Mouse (Mus musculus) kidney, adult 9 months (tissue): ENCODE measurements around the gene Sgce.
"Not testable (repeated sequence)": the region's sequence is repeated elsewhere in the genome, so short reads cannot be mapped to it uniquely, and the experiment has no call there.

Source experiments
- DNase-seq: peaks from one replicate; pipeline ENCODE4 v3.0.0; 2022

Sgce gene

DNA sequence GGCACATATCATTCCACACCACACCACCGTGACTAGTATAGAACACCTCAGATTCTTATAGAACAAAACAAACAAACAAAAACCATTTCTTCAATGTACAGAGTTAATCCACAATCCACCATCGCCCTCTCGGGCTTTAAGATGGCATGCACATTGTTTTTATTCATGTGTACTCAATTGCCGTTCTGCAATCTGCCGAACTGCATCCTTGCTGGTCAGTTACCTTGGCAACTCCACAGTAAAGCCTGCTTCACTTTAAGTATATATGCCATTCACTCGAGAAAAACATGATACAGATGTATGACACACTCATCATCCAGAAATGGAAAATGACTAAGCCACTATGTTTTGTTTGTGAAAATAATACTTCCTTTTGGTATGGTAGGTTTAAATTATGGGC, 24.9 kb downstream of the Sgce start:
- DNase-seq = no peak

DNA sequence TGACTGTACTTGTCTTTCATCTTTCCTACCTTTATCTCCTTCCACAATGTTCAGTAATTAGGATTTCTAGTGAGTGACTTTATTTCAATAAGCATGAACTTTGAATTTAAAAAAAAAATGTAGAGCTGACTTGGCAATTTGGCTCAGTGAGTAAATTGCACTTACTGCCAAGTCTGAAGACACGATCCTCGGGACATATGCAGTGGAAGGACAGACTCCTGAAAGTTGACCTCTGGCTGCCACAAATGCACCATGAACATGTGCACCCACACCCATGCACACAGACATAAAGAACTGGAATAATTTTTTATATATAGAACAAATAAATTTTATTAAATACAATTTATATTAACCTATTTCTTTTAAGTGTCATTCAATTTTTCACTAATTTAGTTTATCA, 29.7 kb downstream of the Sgce start:
- DNase-seq = no peak

DNA sequence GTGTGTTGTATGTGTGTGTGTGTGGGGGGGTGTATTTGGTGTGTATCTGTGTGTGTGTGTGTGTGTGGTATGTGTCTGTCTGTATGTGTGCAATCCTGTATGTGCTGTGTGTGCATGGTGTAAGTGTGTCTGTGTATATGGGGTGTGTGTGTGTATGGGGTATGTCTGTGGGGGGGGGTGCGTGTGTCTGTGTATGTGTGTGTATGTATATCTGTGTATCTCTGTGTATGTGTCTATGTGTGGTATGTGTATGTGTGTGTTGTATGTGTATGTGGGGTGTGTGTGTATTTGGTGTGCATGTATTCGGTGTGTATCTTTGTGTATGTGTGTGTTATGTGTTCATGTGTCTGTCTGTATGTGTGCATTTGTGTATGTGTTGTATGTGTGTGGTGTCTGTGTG, 30.8 kb downstream of the Sgce start:
- DNase-seq = no peak

DNA sequence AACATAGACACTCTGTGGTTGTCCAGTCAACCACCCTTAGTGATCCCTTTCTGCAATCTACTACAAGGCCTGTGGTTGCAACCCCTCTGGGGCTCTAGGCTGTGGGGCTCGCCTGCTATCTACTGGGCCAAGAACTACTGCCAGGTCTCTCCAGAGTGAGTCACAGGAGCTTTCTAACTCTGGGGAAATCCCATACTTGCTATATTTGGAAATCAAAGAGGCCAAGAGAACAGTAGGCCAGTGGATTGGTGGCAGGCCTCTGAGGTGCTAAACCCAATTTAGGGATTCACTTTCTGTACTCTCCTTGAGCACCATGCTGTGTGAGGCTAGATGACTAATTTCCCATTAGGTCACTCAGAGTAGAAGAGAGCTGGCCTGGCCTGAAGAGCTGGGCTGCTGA, 38.0 kb downstream of the Sgce start:
- no peak for DNase-seq

DNA sequence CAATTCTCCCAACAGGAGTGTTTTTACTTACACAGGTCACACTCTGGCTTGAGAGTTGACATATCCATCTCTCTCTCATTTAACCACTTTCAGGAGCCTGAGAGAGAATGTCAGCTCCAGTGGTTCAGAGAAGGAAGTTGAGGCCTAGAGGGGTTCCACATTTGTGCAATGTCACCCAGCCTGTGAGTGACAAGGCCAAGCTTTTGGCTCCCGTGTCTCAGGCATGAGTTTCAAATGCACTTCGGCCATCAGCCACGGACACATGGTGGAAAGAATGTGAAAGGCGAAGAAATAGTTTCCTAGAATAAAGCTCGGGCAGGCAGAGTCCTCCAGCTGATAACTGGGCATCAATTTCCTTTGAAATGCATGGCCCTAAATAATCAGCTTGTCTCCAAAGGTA, 40.6 kb downstream of the Sgce start:
- no peak for DNase-seq

DNA sequence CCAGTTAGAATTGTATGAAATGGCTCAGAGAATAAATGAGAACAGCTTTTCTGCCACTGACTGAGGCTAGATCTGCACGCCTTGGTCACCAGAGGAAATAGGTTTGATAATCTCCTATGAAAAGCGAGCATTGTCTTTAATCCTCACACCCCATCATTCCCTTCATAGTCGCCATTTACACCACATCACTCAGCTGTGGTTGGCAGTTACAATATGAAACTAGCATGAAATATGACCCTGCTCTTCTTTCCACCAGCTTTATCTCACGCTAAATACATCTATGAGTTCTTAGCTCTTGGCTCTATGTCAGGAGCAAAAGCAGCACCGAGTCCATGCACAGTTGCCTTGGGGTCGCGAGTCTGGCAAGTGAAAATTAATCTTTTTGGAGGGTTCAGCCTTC, 43.1 kb downstream of the Sgce start:
- DNase-seq = no peak

DNA sequence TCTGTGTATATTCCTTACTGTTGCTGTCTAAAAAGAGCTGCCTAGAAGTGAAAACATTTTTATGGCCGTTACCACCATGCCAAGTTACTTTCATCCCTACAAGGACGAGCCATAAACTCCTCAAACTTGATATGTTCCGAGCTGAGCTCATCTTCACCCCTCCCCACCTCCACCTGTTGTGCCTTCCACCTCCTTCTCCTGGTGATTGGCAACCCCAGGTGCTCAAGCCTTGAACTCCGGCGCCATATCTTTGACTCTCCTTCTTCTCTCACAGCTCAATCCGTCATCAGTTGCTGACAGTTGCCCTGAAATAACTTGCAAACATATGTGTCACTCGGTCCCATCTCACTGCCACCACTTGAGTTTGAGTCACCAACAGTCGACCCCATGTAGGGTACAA, 45.4 kb downstream of the Sgce start:
- no peak for DNase-seq

DNA sequence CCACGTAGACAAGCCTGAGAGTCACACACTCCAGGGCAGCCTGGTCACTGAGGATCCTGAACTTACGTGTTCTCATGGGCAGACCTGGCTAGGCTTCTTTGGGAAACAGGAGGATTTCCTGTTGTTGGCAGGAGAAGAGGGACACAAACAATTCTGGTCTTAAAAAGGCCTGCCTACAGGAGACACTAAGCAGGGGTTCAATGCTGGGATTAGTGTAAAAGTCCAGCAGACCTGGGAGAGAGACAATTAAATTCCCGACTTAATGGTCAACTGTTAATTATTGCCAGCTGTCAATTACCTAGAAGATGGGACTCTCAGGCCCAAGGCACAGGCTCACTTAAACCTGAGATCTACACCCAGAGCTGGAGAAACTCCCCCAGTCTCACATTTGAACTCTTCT, 51.2 kb downstream of the Sgce start:
- DNase-seq = no peak

DNA sequence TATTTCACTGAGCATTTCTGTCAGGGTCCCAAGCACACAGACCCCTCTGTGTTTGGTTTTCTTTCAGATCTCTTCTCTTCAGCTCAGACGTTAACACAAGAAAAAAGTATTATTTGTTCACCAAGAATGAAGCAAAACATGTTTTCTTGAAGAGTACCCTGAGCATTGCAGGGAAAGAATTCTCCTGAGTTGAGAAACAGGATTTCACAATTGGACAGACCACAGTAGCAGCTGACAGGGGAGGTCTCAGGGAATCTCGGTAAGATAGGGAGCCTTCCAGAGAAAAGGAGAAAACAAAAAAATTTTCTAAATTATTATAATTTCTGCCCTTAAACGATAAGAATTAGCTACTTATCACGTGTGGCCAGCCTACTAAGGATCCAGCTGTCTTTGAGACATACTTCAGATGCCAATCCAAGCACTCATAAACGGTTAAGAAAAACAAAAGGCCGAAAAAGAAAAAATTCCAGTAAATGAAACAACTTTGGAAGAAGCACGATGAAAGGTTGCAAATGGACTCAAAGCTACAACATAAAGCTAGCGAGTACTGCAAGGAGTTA, 52.3 kb downstream of the Sgce start:
- DNase-seq = no peak

DNA sequence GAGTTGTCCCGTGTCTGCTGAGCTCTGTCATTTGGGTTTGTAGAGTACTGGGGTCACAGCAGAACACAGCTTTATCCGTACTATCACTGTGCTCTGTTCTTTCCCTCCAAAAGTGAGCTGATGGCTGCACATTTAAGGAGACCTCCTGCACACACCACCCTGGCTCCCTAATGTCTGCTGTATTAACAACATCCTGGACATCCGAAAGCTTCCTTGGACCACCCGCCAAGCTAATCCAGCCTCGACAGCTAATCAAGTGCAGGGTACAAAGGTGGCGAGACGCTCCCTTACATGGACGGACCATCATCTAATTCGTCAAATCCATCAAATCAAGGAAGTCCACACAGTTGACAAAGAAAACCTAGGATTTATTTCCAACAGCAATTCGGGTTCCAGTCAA, 53.5 kb downstream of the Sgce start:
- no peak for DNase-seq

DNA sequence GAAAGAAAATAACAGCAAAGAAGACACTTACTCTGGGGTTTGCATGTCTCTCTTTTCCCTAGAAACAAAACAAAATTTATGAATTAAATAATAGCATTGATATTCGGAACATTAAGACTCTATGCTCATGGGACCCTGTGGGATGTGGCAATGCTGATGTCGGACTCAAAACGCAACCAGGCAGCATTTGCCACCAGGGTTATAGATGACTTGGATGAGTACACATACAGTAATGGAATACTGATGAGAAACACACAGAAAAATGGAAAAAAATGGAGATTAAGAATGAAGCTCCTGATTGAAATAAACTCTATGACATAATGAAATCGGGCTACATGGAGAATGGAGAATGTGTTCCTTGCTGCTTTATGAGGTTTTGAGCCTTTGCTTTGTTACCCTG, 56.6 kb downstream of the Sgce start:
- DNase-seq = no peak

DNA sequence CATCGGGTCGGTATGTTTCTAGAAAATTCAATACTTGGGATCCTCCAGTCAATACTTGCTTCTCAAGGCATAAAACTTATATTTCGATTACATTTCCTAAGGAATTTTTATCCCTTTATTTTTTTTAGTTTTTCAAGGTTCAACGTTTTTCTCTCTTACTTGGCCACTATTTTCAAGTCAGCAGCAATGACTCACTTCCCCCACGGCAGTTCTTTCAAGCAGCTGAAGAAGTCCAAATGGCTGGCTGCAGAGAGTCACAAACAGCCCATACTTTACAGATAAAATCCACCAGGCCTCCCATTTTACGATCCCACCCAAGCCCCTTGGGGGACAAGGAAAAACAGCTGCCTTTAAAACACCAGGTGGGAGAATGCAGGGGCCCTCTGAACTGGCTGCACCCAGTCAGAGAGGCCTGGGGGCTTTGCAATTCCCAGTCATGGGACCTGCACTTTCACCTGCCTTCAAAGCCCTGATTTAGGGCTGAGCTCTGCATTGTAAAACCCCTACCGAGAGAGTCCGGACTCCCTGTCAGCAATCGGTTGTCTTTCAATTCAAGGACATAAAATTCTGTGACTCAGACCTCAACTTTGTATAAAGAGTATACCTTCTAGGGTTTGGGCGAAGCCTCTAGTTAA, 62.2 kb downstream of the Sgce start:
- no peak for DNase-seq

DNA sequence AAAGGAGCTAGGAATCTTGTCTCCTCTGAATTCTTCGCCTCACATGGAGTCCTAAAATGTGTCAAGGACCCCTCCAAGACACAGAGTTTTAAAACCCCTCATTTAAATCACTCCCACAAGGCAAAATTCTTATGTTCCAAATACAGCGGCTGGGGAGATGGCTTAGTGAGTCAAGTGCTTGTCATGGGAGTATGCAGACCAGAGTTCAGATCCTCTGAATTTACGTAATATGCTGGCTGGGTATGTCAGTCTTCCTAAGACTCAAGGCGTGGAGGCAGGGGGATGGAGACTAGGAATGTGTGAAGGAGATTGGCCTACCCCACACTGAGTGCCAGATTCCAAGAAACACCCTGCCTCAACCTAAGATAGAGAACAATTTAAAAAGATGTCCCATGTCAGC, 66.4 kb downstream of the Sgce start:
- no peak for DNase-seq

DNA sequence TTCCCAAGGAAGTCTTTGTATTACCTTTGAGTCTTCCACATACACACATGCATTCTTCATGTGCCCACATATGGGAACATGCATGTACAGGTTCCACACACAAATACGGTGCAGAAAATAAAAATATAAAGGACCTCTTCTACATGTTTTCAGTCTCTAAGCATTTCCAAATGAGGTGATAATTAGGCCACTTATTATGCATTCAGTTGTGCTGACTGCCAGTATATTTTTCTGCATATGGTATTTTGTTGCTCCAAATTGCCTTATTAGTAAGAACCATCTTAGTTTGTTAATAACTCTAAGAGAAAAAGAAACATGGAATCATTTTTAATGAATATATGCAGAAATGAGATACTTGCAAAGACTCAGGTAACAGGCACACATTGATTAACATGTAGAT, 67.0 kb downstream of the Sgce start:
- no peak for DNase-seq

DNA sequence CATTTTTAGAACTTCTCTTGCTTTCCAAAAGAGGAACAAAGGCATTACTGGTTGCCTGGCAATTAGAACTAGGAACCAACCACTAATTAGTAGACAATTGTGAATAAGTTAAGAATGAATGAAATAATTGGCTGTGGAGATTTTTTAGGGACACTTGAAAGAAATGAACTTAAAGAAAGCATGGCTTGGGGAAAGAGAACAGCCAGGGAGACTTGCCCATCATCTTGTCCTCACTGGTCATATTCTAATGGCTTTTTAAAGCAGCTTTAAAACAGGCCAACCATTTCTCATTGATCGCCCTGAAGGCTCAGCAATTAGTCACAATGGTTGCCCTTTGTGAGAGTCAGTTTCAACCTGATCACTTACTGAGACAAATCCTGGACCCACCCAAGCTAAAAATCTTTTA, 69.6 kb downstream of the Sgce start:
- no peak for DNase-seq

DNA sequence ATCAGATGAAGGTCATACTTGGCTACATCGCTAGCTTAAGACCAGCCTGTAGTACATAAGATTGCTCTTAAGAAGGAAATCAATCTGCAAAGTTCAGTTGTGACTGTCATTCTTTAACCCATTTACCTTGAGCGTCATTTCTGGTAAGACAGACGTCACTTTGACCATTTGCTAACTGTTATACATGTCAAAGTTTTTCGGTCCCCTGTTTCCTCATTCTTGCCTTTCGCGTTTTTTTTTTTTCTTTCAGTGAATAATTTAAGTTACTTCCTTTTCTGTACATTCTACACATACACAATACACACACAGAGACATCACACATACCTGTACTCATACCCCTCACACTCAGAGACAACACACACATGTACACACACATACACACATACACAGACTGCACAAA, 81.9 kb downstream of the Sgce start:
- no peak for DNase-seq

DNA sequence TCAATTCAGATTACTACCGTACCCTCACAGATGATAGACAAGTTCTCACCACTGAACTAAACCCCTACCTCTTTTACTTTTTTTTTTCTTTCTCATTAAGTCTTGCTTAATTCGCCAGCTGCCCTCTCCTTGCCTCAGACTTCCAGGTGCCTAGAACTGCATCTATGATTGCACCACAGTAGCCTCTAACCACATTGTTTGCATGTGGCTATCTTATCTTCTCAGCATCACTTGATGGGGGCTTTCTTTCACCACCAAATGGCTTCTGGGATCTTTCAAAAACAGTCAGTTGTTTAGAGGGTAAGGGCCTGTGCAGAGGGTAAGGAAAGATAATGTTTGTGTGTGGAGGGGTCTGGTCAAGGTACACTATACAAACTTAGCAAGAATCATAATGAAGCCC, 82.7 kb downstream of the Sgce start:
- DNase-seq = no peak

DNA sequence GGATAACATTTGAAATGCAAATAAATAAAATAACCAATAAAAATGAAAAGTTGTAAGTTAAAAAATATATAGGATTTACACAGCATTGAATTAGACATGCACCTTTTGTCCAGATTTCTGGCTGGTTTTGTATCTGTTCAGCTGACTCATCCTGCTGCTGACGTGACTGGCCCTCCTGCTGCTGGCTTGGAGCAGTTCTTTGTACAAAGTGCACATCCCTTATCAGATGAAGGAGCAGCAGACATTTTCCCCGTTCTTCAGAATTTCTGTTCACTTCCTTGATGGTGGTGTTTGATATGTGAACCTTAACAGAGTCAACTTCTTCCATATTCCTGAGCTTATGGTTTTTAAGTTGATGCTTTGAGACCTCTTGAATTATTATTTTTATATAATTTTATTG, 83.5 kb downstream of the Sgce start:
- no peak for DNase-seq

DNA sequence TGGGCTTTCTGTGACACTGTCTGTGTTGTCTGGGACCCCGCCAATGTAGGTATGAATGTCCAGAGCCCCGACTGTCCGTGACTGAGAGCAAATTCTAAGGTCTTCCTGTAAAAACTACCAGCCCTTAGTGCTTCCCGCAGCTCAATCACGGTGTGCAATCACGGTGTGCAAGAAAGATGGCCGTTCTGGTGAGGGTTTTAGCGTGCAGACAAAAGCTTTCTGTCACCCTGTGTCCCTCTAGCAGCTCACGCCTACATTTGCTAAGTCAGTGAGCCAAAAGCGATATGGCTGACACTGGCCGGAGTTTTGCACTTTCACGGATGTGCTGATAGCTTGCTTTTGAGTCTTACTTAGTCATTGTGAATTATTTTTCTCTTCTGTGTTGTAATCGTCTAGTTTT, 88.1 kb downstream of the Sgce start:
- DNase-seq = no peak

DNA sequence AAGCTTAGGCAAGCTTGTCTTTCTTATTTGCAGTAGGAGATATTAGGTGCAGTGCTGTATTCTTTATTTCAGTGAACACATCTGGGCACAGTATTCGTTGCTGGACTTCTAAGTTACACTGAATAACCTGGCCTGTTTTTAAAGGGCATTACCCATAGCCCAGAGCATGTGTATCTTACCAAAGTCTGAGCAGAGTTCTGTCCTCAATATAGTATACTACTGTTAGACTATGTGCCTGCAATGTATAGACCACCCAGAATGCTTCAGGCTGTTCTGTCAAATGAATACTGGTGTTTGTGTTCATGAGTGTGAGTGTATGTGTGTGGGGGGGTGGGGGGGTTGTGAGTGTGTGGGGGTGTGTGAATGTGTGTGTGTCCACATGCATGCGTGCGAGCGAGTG, 91.1 kb downstream of the Sgce start:
- no peak for DNase-seq

DNA sequence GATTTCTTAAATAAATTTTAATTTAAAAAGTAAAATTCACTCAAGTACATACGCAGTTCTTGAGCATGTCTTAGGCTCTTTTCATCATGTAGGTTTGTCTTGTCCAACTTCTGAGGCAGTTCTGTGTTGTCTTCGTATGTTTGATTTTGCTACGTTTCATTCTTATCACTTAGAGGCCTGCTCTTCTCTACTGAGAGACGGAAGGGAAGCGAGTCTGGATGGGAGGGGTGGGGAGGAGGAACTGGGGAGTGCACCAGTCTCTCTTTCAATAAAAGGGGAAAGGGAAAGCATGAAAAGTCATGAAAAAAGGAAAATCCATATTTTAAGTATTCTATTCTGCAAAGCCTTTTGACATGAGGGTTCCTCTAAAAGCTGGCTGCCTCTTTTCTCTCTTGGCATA, 91.5 kb downstream of the Sgce start:
- DNase-seq = no peak

DNA sequence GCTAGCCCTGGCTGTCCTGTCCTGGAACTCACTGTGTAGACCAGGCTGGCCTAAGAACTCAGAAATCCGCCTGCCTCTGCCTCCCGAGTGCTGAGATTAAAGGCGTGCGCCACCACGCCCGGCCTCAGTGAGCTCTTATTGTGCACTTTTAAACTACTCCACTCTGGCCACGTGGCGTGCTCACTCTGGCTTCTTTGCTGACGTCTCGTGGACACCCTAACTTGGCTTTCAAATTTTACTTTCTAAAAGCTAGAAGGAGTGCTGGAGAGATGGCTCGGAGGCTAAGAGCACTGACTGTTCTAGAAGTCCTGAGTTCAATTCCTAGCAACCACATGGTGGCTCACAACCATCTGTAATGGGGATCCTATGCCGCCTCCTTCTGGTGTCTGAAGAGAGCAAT, 93.3 kb downstream of the Sgce start:
- DNase-seq = not testable (repeated sequence)

DNA sequence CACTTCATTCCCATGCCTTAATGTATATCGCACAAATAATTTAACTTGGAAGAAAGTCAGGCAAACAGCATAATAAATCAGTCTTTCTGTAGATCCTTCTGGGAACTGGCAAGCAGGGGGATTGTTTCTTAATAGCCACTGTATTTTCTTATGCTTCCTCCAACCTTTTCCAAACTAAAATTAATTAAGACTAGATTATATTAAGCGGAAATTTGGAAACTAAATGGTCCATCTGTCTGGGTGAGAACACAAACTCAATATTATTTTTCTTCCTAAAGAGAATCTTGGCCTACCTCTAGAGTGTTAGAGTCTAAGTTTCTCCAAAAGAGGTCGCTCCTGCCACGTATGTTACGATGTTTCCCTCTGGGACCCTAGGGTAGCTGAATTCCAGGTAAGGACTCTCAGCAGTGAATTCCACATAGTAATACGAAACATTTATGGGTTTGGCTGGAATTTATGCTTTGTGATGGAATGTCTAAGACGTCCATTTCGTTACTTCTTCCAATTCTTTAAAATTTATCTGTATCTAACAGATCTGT, 94.3 kb downstream of the Sgce start:
- no peak for DNase-seq

DNA sequence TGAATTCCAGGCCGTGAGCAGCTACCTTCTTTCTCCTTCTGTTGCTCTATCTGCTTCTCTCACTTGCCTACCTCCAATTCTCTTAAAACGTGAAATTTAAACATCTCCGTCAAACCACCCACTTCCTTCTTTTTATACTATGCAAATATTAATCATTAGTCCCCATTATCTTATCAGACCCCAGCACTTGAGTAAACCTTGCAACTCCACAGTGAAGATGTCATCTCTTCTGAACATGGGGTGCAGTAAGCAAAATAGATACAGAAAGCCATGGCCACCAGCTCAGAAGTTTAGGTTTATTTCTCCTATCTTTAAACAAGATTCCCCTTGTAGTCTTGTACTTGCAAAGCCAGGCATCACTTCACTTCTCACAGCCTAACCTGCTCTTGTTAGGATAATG, 99.7 kb downstream of the Sgce start:
- no peak for DNase-seq

DNA sequence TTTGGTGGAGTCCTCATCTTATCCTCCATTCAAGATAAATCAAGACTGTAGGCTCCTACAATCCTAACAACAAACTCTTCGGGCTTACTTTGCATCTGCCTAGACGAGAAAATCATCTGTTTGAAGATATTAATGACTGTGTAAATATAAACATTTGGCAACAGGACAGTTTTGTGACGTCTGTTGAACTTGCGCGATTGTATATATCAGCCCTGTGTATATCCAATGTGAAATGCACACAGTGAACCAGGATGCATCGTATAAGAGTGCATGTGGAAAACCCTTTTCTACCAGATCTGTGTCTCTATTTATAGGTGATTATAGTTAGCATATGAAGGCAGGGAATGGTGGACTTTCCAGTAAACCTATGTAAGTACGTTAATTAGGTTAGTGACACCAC, 104.9 kb downstream of the Sgce start:
- no peak for DNase-seq
